In the genomic region with DNA sequence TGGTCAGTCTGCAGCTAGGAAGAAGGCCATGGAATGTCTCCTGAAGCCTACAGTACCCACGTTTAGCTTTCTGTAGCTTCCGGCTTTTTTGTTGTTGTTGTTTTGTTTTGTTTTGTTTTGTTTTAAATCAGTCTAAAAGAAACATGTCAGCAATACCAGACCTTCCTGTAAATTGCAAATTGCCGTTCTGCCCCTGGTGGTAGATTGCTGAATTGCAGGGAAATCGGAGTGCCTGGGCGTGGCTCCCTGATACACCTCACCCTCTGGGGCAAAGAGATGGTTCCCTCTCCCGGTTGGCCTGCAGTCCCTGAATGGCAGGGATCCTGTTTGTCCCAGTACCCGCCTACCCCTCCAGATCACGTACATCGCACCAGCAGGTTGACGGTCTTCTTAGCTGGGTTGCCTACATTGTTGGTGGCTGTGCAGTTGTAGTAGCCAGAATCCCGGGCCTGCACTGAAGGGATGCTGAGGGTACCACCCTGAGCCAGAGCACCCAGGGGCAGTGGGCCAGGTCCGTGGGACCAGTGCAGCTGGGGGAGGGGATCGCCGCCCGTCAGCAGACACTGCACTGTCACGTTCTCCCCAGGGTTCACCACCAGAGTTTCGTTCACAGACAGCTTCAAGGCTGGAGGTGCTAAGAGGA, we compare ENCODE assay signal across 9 mouse cellular contexts.
DNase-seq lines count a peak whose midpoint lies in the region; ATAC-seq and TF ChIP-seq lines count a peak whose summit lies in the region.
"Had no signal": no experiment of that assay in that cellular context is flagged by ENCODE, and none has a peak within 500 bp of the region (broad histone marks: within the 10 kb centered on the region; RNA-seq: fewer than 3 reads in every experiment).

No protein-coding gene starts in this region.

- DNase-seq in intestine, embryonic 14.5 days (ENCODE audit: low spot score) = peak; percentile 89
- DNase-seq in c-Kit-positive CD71-positive TER-119-negative erythroid progenitor cells, embryonic 14.5 days (ENCODE audit: low read depth) = peak; percentile 75
- DNase-seq in forebrain, embryonic 14.5 days (ENCODE audit: low spot score) = peak; percentile 72
- peak; percentile 45 for DNase-seq in limb, embryonic 14.5 days (ENCODE audit: low spot score)

- no peak overlapping the region for H3K4me3 ChIP-seq in intestine, embryonic 14.5 days (ENCODE audit: low read depth, low read length)
- no peak overlapping the region for H3K4me3 ChIP-seq in intestine, embryonic 16.5 days (ENCODE audit: low read length)
- H3K4me3 ChIP-seq in forebrain, embryonic 14.5 days (ENCODE audit: low read depth, low read length) = no peak overlapping the region
- no peak overlapping the region for H3K4me3 ChIP-seq in intestine, postnatal 0 days (ENCODE audit: low read depth, low read length)
- no peak overlapping the region for H3K4me3 ChIP-seq in limb, embryonic 14.5 days (replicated peaks; ENCODE audit: low read length)
- H3K4me3 ChIP-seq in stomach, embryonic 16.5 days (replicated peaks; ENCODE audit: low read length) = no peak overlapping the region
- H3K4me3 ChIP-seq: embryonic facial prominence, embryonic 15.5 days had no signal

- no peaks in the 10 kb centered on the region for H3K36me3 ChIP-seq in intestine, embryonic 14.5 days (ENCODE audit: control insufficient read depth, insufficient read depth, low read length)
- no peaks in the 10 kb centered on the region for H3K36me3 ChIP-seq in intestine, embryonic 16.5 days (ENCODE audit: control insufficient read depth, insufficient read depth, low read length)
- peaks cover 34% of the 10 kb centered on the region; the same call in 1 of the 2 replicates for H3K36me3 ChIP-seq in forebrain, embryonic 14.5 days (ENCODE audit: control insufficient read depth, insufficient read depth, low read length)
- H3K36me3 ChIP-seq in intestine, postnatal 0 days (ENCODE audit: control insufficient read depth, insufficient read depth) = no peaks in the 10 kb centered on the region
- no peaks in the 10 kb centered on the region for H3K36me3 ChIP-seq in limb, embryonic 14.5 days (ENCODE audit: control insufficient read depth, insufficient read depth, low read length)
- no peaks in the 10 kb centered on the region for H3K36me3 ChIP-seq in stomach, embryonic 16.5 days (ENCODE audit: control insufficient read depth, insufficient read depth, low read length)
- H3K36me3 ChIP-seq: embryonic facial prominence, embryonic 15.5 days had no signal

- no peak overlapping the region for H3K27ac ChIP-seq in intestine, embryonic 14.5 days (ENCODE audit: low read depth)
- H3K27ac ChIP-seq in intestine, embryonic 16.5 days (ENCODE audit: low read length) = no peak overlapping the region
- no peak overlapping the region for H3K27ac ChIP-seq in forebrain, embryonic 14.5 days (ENCODE audit: low read depth, low read length)
- H3K27ac ChIP-seq in intestine, postnatal 0 days (ENCODE audit: low read depth, low read length) = no peak overlapping the region
- no peak overlapping the region for H3K27ac ChIP-seq in limb, embryonic 14.5 days (replicated peaks; ENCODE audit: low read depth, low read length)
- no peak overlapping the region for H3K27ac ChIP-seq in stomach, embryonic 16.5 days (ENCODE audit: low read length)
- H3K27ac ChIP-seq: embryonic facial prominence, embryonic 15.5 days had no signal

- H3K4me2 ChIP-seq in intestine, embryonic 14.5 days (ENCODE audit: low read length) = no peak overlapping the region
- no peak overlapping the region for H3K4me2 ChIP-seq in intestine, embryonic 16.5 days (ENCODE audit: low read depth, low read length)
- H3K4me2 ChIP-seq in forebrain, embryonic 14.5 days (ENCODE audit: low read length) = no peak overlapping the region
- no peak overlapping the region for H3K4me2 ChIP-seq in intestine, postnatal 0 days (replicated peaks; ENCODE audit: low read depth)
- H3K4me2 ChIP-seq in limb, embryonic 14.5 days (replicated peaks; ENCODE audit: low read depth, low read length, severe bottlenecking) = no peak overlapping the region
- no peak overlapping the region for H3K4me2 ChIP-seq in stomach, embryonic 16.5 days (ENCODE audit: low read depth, low read length)
- H3K4me2 ChIP-seq: embryonic facial prominence, embryonic 15.5 days had no signal

- WGBS in intestine, embryonic 14.5 days = 33% methylated on average over 17 of the region's 17 CpGs
- WGBS in intestine, embryonic 16.5 days = 37% methylated on average over 17 of the region's 17 CpGs
- 32% methylated on average over 17 of the region's 17 CpGs for WGBS in forebrain, embryonic 14.5 days
- WGBS in intestine, postnatal 0 days = 42% methylated on average over 17 of the region's 17 CpGs
- WGBS in limb, embryonic 14.5 days = 31% methylated on average over 17 of the region's 17 CpGs
- WGBS in stomach, embryonic 16.5 days = 32% methylated on average over 17 of the region's 17 CpGs

- no peak for TF ChIP-seq POLR2A in limb, embryonic 14.5 days (IDR thresholded peaks at IDR 0.05; ENCODE audit: borderline replicate concordance, extremely low read depth, insufficient read depth, insufficient read length)

- H3K4me1 ChIP-seq in intestine, embryonic 14.5 days (replicated peaks; ENCODE audit: control insufficient read depth, insufficient read depth, low read length) = no peaks in the 10 kb centered on the region
- no peaks in the 10 kb centered on the region for H3K4me1 ChIP-seq in intestine, embryonic 16.5 days (ENCODE audit: control insufficient read depth, insufficient read depth, low read length)
- no peaks in the 10 kb centered on the region for H3K4me1 ChIP-seq in forebrain, embryonic 14.5 days (ENCODE audit: control insufficient read depth, insufficient read depth, low read length)
- no peaks in the 10 kb centered on the region for H3K4me1 ChIP-seq in intestine, postnatal 0 days (replicated peaks; ENCODE audit: control insufficient read depth, insufficient read depth, low read length)
- no peaks in the 10 kb centered on the region for H3K4me1 ChIP-seq in limb, embryonic 14.5 days (ENCODE audit: control insufficient read depth, insufficient read depth, low read length)
- H3K4me1 ChIP-seq in stomach, embryonic 16.5 days (ENCODE audit: control insufficient read depth, insufficient read depth, low read length) = no peaks in the 10 kb centered on the region

- TF ChIP-seq CTCF in intestine, postnatal 0 days (IDR thresholded peaks at IDR 0.05; ENCODE audit: low read depth) = peak; percentile 85

- H3K9me3 ChIP-seq in intestine, embryonic 14.5 days (ENCODE audit: control insufficient read depth, low read length) = no peaks in the 10 kb centered on the region
- H3K9me3 ChIP-seq in intestine, embryonic 16.5 days (ENCODE audit: control insufficient read depth, low read length) = no peaks in the 10 kb centered on the region
- H3K9me3 ChIP-seq in forebrain, embryonic 14.5 days (replicated peaks; ENCODE audit: control insufficient read depth, low read length) = no peaks in the 10 kb centered on the region
- no peaks in the 10 kb centered on the region for H3K9me3 ChIP-seq in intestine, postnatal 0 days (ENCODE audit: control insufficient read depth)
- H3K9me3 ChIP-seq in limb, embryonic 14.5 days (ENCODE audit: control insufficient read depth, low read length) = no peaks in the 10 kb centered on the region
- H3K9me3 ChIP-seq in stomach, embryonic 16.5 days (replicated peaks; ENCODE audit: control insufficient read depth, low read length) = no peaks in the 10 kb centered on the region
- H3K9me3 ChIP-seq: embryonic facial prominence, embryonic 15.5 days had no signal

- no peak for ATAC-seq in intestine, embryonic 14.5 days (replicated peaks; ENCODE audit: low FRiP score, low TSS enrichment, low read depth)
- no peak for ATAC-seq in intestine, embryonic 16.5 days
- peak; percentile 41; the same call in 1 of the 2 replicates for ATAC-seq in forebrain, embryonic 14.5 days
- no peak for ATAC-seq in intestine, postnatal 0 days
- no peak for ATAC-seq in limb, embryonic 14.5 days (ENCODE audit: low FRiP score, low read depth)
- peak; percentile 87 for ATAC-seq in monocyte, adult 5-6 weeks (replicated peaks; ENCODE audit: insufficient number of reproducible peaks, low FRiP score, low TSS enrichment, poor library complexity, severe bottlenecking)
- peak; percentile 39; the same call in 1 of the 2 replicates for ATAC-seq in stomach, embryonic 16.5 days (ENCODE audit: insufficient read depth, low FRiP score)

- H3K9ac ChIP-seq in intestine, embryonic 14.5 days (ENCODE audit: low read length) = no peak overlapping the region
- no peak overlapping the region for H3K9ac ChIP-seq in intestine, embryonic 16.5 days (ENCODE audit: low read depth, low read length)
- no peak overlapping the region for H3K9ac ChIP-seq in forebrain, embryonic 14.5 days (ENCODE audit: low read length)
- H3K9ac ChIP-seq in intestine, postnatal 0 days (ENCODE audit: low read depth, low read length) = no peak overlapping the region
- no peak overlapping the region for H3K9ac ChIP-seq in limb, embryonic 14.5 days (ENCODE audit: low read depth, low read length, severe bottlenecking)
- H3K9ac ChIP-seq in stomach, embryonic 16.5 days (ENCODE audit: low read length) = no peak overlapping the region
- H3K9ac ChIP-seq: embryonic facial prominence, embryonic 15.5 days had no signal

- no peaks in the 10 kb centered on the region for H3K27me3 ChIP-seq in intestine, embryonic 14.5 days (replicated peaks; ENCODE audit: control insufficient read depth, insufficient read depth, low read length)
- peaks cover 2% of the 10 kb centered on the region; the same call in 1 of the 2 replicates for H3K27me3 ChIP-seq in intestine, embryonic 16.5 days (replicated peaks; ENCODE audit: control insufficient read depth, insufficient read depth, low read length)
- no peaks in the 10 kb centered on the region for H3K27me3 ChIP-seq in forebrain, embryonic 14.5 days (replicated peaks; ENCODE audit: control insufficient read depth, insufficient read depth, low read length)
- no peaks in the 10 kb centered on the region for H3K27me3 ChIP-seq in intestine, postnatal 0 days (replicated peaks; ENCODE audit: control insufficient read depth, insufficient read depth, low read length)
- H3K27me3 ChIP-seq in limb, embryonic 14.5 days (ENCODE audit: control insufficient read depth, insufficient read depth, low read length) = no peaks in the 10 kb centered on the region
- no peaks in the 10 kb centered on the region for H3K27me3 ChIP-seq in stomach, embryonic 16.5 days (ENCODE audit: control insufficient read depth, insufficient read depth, low read length)

Comparison
In these comparisons a context has a peak if more than half of its experiments do, and no peak if none do; other contexts are left out.
1. ATAC-seq: peak in forebrain, embryonic 14.5 days (single experiment), monocyte, adult 5-6 weeks (single experiment) and stomach, embryonic 16.5 days (single experiment); none in intestine, embryonic 14.5 days (single experiment), intestine, embryonic 16.5 days (single experiment), intestine, postnatal 0 days (single experiment) and limb, embryonic 14.5 days (single experiment).
2. Peak in every context shown above with its lines, with median percentiles within 50 percentile points of each other: DNase-seq.